Mouse (Mus musculus) embryo, embryonic 10 days (tissue): Measurements from ENCODE around the gene Blmh.

Experiments
- DNase-seq: peaks from one replicate; pipeline ENCODE4 v3.0.0-alpha.2; 2015; ENCODE audit warnings: low spot score

Blmh gene

DNA sequence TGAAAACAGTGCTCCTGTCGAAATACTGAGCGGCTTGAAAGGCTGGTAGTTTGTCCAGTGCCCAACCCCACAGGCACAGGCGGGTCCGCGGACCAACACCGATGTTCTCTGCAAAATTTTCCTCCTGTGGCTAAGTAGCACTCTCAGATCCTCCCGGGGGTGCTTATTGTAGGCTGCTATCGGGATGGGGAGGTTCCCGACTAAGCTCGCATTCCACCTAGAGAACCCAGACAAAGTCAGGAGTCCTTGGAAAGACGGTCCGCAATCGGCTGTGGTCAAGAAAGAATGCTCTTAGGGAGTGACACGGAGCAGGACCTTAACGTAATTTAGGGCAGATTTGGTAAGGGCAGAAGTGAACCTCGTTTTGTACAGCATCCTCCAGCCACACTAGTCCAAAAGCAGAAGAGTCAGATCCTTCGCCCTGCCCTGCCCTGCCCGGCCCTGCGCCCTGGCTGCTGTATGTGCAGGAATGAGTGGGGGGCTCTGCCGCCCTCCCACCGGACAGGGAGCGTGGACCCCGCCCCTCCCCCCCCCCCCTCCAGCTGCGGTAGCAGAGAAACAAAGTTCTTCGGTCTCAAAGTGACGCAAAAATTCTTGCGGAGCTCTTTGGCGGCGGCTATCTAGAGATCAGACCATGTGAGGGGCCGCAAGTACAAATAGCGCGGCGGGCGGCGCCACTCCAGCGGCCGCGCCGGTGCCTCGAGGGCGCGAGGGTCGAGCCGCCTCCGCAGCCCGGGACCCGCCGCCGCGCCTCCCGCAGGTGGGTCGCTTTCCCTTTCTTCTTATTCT, 73.5 kb downstream of the Blmh start, which contains the start of gene Slc6a4:
Gene Slc6a4 (plus strand): TSS at position 688 of the 789 bp plus-strand sequence.
- DNase-seq: peak; percentile 55

DNA sequence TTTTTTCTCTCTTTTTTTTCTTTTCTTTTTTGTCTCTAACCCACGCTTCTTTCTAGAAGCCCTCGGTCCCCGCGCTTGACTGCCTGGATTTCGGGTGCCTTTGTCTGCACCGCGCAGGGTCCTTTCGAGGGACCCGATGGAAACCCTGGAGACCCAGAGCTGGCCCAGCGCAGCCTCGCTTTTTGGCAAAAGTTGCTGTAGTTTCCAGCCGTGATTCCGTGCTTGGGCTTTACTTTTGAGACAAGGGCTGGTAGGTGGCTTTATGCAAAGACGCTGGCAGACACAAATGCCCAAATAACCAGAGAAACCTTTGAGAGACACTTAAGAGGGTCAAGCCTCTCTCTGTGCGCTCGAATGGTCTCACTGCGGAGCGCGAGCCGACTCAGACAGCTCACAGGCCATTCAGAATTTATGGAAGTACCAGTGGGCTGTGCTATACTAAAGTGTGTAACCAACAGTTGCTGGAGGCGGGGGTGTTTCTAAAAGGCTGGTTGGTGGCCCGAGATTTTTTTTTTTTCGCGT, 74.2 kb downstream of the Blmh start:
- peak; percentile 41 for DNase-seq

DNA sequence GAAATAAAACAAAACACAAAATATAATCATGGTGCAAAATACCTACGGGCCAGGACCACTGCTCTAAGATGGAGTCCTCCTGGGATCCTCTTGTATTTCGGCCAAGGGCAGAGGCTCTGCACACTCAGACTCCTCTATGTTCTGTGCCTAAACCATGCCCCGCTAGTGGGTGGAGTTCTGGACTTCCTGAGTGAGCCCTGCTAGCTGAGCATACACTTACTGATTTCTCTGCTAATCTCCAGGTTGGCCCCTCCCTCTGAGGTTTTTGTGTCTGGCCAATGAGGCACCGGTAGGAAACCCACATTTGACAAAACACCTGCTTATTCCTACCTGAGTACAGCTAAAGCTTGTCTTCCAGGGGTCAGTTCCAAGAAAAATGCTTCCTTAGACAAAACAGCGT, 76.1 kb downstream of the Blmh start:
- DNase-seq: no peak

DNA sequence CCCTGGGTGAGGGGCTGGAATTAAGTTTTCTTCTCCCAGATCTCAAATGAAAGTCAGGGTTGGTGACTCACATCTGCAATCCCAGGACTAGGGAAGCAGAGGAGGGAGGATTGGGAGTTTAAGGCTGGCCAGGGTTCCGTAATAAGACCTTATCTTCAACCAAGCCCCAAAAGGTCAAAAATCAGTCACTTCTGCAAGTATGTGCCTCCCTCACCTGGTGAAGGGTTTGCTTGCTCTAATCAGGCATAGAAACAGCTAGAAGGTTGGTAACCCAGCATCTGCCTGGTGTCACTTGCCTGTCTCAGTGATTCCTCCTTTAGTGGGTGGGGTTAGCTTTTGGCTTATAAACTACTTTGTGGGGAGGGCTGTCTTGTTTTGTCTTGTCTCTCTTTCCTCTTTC, 77.8 kb downstream of the Blmh start:
- no peak for DNase-seq

DNA sequence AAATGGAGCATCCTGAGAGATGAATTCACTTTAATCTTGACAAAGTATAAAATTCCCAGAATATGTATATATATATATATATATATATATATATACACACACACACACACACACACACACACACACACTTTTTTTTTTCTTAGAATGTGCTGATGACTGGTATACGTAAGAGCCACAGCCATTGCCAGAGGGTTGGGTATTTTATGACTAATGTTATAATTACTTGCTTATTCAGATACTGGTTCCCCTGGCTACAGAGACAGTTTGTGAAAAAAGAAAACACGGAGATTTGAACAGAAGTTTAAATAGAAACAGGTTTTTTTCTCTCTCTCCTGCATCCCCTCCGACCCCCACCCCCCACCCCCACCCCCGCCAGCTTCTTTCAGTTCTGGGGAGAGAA, 81.3 kb downstream of the Blmh start:
- DNase-seq: no peak

DNA sequence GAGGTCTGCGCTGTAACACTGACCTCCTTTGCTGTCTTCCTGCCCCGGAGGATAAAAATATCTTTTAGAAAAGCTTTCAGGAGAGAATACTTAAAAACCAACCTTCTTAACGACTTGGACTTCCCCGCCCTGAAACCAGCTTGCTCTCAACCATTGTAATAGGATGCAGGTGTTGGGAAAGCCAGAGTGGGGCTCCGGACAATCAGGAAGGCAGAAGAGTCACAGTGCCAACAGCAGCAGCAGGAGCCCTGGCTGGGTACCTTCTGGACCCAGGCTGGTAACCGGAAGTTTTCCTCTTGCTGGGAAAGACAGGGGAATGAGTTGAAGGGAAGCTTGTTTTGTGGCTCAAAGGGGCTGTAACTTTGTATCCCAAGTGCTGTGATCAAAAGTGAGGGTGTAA, 82.0 kb downstream of the Blmh start:
- no peak for DNase-seq

DNA sequence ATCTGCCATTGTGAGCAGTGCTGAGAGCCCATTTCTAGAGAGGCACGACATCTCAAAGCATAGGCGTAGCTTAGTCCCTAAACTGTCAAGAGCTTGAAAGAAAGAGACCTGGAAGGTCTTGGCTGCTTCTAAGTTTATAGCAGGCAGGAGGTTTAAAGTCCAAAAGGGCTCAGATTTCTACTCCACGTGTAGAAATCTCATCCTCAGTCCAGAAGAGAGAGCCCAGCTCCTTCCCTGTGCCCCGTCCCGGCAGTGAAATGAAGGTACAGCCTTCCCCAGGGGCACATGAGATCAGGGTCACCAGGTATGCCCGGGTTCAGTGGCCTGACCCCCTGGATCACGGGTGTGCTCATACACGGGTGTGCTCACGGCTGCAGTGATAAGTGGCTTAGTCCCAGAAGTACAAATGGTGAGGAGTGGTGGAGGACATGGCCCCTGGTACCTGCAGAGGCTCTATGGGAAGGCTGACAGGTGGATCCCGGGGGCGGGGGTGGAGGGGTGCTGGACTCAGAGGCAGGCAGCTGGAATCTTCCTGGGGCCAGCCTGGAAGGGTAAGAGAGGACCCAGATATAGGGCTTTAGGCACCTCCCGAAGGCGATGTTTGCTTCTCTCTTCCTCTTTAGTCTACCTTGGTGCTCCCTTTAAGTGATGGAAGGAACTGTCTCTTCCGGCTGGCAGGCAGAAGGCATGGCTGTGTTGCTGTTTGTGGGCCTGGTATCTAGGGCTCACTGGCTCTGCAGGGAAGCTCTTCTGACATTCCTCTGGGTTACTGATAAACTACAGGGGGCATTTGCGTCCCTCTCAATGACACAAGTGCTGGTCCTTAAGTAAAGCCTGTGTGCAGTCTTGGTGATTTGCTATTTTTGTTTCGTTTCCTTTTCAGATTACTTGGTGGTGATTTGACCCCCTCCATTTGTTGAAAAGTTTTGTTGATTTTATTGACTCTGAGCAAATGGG, 84.7 kb downstream of the Blmh start:
- DNase-seq: no peak

DNA sequence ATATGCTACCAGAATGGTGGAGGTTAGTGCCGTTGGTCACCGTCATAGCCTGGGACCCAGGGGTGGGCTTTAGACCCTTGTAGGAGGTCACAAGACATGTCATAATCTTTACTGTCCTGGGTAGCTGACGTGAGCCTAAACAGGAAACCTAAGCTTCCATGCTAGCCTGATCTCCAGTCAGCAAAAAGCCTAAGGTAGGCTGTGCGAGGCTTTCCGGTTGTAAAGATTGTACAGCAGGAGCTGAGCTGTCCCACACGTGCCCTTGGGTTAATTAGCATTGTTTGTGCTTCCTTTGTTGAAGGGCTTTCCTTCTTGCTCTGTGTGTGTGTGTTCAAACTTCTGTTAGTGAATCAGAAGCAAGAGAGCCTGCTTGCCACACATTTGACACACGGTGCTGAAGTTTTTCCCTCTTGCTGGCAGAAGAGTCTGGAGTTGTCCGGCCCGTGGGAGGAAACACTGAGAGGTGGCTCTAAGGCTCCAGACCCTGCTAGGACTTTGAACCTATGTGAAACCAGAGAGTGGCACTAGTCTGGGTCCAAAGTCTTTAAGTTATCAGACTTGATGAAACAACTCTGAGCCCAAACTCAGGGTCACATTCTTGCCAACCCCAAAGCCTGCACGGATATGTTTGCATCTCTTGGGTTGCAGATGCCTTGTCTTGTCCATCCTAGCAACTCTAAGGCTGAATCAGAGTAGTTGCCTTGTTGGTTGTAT, 86.3 kb downstream of the Blmh start:
- no peak for DNase-seq

DNA sequence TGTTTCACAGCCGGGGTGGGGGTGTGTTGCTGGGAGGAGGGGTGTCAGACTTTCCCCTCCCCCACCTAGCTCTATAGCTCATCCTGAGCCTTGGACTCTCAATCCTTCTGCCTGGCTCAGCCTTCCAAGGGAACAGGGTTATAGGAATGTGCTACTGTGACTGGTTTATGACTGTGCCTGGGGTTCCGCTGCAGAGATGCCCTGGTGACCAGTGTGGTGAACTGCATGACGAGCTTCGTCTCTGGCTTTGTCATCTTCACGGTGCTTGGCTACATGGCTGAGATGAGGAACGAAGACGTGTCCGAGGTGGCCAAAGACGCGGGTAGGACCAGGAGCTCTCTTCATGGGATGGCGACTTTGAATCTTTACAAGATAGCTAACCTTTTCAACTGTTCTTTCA, 93.4 kb downstream of the Blmh start:
- DNase-seq: no peak

DNA sequence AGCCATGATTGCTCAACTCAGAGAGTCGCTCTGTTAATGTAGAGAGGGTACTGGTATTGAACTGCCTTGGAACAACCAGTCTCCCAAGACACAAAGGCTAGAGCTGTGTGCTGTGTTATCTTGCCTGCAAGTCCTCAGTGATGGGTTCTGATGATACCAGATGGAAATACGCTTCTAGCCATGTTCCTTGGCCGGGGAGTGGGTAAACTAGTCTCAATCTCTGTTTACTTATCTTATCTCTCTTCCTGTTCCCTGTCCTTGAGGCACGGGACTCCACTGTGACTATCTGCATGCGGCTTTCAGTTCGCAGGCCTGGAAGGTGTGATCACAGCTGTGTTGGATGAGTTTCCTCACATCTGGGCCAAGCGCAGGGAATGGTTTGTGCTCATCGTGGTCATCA, 94.9 kb downstream of the Blmh start:
- no peak for DNase-seq

DNA sequence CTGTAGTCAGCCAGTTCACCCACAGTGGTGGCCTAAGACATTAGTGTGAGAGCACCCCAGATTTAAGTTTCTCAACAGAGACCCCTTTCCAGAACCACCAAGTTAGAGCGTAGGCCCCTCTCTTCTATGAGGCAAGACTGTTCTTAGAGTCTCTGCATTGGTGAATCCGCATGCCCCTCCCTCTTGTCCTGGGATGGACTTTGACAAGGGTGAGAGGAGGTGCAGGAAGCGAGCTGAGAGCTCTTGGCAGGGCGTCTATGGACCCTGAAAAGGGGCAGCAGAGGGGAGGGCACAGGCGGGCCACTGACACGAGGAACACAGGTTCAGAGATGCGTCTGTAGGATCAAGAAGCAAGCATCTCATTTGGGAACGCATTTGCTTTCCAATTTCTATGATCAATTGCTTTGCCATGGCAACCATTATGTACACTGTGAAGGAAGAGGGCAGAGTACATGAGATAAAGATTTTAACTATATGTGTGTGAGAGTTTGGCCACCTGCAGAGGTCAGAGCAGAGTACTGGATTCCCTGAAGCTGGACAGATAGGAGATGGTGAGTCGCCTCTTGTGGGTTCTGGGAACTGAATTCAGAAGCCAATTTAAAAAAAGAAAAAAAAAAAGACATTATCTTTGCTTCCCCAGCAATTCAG, 97.3 kb downstream of the Blmh start:
- DNase-seq: no peak

DNA sequence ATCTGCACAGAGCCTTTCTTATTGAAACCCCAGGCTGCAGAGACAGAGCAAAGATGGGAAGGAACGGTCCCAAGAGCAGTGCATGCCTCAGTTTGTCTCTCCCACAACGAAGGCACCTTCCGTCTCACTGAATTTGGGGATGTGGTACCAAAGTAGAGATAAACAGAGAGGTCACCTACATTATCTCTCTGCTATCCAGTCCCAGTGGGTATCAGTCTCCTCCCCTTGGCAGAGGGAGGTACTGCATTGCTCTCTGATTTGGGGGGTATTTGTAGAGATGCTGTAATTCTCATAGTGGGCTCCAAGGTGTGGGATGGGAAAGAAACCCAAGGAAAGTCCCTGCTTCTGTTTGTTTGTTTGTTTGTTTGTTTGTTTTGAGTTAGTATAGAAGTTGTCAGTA, 102.0 kb downstream of the Blmh start:
- no peak for DNase-seq

DNA sequence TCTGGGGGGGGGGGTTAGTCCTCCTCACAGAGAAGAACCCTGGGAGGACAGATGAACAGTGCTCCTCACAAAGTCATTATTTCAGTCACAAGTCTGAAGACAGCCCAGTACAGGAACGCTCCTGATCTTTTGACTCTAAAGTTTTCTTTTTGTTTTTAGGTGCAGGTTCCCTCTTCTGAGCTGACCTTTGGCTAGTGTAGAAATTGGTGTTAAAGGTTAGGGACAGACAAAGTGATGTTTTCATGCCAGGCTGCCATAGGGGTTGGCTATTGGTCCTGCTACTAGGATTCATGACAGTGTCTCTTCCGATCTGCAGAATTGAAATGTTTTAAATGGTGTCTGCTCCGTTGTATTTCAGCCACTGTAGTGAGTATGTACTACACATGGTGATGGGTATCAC, 103.5 kb downstream of the Blmh start:
- no peak for DNase-seq

DNA sequence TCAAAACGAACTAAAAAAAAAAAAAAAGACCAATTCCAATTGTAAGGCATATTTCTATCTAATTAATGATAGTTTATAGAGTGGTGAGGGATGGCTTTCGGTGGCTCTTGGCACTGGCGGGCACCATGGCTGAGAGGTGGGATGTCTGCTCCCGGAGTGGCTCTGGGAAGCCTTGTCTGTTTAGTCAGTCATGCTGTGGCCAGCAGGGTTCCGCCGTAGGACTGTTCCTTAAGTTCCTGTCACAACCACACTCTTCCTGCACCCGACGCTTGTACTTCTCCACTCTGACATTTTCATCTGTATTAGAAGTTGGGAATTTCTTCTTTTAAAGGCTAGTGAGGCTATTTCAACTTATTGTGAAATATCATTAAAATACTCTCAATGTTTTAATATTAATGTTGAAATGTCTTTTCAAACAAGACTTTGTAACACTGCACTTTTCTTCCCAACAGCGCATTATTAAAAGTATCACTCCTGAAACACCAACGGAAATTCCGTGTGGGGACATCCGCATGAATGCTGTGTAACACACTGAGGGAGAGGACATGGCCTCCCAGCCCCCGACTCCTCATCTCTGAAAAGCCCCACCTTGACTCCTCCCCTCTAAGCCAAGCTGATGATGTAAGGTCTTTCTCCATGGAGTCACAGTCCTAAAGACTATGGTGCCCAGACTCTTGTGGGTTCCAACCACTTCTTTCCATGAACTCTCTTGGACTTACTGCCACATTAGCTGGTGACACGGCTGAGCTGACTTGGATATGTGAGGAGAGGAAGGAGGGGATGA, 106.7 kb downstream of the Blmh start:
- DNase-seq: no peak
